Mouse (Mus musculus) fibroblast of lung, adult 2 months (primary cell): ENCODE data around the gene Olfr769.
"Not testable (repeated sequence)": the region's sequence is repeated elsewhere in the genome, so short reads cannot be mapped to it uniquely, and the experiment has no call there.

Experiments
- DNase-seq: peaks from one replicate; pipeline ENCODE4 v3.0.0-alpha.2; 2011; ENCODE audit warnings: low read depth

Gene Olfr769

DNA sequence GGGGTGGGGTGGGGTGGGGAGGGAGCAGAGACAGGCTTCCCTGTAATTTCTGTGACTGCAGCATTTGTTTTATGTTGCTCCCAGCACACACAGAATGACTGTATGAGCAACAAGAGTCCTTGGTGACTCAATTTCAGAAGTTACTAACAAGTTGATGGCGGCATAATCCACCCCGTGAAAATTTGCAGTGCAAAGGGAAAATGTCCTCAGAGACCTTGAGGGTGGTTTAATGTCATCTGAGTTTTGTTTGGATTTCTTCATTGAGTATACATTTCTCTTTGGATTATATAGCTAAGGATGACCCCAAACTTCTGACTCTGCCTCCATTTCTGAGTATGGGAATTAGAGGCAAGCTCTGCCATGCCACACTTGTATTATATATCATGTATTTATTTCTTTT is at the start of gene Olfr769:
Gene Olfr769 (minus strand): TSS at position 101 of the 400 bp plus-strand sequence.
- no peak for DNase-seq

DNA sequence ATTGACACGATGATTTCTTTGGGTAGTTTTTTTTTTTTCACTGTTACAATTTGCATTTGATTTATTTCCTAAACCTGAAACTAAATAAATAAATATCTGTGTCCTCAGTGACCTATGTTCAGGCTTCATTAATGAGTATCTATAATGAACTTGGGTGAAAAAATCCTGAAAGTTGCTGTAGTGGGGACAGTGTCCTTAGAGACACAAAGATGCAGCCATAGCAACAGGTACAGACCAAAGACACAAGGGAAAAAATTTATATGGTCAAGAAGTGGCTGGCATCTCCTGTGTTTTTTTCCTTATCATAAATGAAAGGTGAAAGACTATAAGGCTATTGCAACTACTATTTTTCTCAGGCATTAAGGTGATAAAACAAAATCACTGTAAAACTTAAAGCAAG is 47.0 kb upstream of the Olfr769 start, which contains the start of gene Olfr771:
Gene Olfr771 (minus strand): TSS at position 101 of the 400 bp plus-strand sequence.
- DNase-seq = no peak

DNA sequence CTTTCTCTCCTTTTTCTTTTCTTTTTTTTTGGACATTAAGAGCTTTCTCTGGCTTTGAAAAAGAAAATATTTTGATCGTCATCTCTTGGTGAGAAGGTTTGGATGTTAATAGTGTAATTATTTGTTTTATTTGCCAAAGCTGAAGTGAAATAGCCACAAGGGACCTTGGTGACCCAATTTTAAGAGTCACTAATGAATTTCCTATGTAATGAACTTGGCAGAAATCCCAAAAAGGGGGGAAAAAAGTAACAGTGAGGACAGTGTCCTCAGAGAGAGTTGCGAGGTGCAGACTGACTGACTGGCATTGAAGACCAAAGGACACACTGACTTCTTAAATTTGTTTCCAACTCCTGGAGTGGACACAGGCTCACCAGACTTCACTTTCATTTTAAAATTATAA is 21.2 kb upstream of the Olfr769 start, which contains the start of gene Olfr770:
Gene Olfr770 (minus strand): TSS at position 101 of the 400 bp plus-strand sequence.
- no peak for DNase-seq

DNA sequence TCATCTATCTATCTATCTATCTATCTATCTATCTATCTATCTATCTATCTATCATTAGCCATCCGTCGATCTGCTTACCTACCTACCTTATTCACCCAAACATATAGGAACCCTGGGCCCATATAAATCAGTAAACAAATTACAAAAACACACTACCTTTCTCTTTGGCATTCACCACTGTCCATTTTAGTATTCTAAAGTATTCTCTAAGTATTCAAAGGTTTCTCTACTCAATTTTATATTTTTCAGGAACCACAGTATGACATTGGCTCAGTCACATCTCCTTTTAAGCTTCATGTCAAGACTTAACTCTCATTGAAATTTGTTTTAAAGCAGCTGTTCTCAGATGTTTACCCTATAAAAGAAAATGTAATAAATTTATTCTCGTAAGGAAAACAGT is 2.5 kb downstream of the Olfr769 start:
- no peak for DNase-seq

DNA sequence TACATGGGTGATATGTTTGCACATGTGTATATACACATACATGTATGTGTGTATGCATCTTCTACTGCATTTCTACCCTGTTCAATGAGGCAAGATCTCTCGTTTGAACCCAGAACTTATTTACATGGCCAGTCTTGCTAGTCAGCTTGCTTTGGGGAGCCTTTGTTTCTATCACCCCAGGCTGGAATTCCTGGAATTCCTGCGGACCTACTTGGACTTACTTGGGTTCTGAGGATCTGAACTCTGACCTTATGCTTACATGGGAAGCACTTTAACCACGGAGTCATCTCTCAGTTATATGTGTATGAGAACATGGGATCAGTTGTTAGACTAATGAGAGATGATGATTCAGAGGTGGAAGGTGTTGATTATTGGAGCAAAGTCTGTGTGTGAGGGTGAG is 16.4 kb downstream of the Olfr769 start:
- DNase-seq = no peak

DNA sequence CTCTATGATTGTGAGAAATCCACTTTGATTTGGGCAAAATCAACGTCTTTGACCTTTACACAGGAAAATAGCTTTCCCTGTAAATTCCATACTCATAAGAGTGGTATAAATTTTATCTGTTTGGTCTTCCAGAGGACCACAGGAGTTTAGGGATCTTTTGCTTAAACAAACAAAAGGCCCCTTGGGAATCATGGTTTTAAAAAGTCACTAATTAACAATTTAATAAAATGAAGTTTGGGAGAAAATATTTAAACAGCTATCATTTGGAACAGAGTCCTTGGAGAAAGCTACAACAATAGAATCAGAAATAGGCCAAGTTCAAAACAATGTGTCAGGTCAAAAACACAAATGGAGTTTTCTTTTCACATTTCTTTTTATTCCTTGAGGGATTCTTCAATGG is 18.4 kb downstream of the Olfr769 start, which contains the start of gene Olfr768:
Gene Olfr768 (minus strand): TSS at position 101 of the 400 bp plus-strand sequence.
- DNase-seq = no peak

DNA sequence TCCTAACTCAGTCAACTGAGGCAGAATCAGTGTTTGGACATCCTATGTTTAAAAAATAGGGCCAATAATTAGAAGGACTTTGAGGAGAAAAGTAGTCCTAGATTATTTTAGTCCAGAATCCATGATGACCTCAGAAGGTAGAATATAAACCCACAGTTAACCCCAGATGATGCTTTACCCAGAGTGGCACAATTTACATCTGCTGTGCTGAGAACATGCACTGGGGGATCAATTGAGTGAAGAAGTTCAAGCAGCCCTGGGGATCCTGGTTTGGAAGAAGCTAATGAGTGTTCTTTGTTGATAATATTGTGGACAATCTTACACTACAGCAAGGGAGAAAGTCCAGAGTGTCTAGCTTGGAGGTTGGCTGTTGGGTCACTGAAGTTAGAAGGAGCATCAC is 34.9 kb downstream of the Olfr769 start, which contains the start of gene Olfr767:
Gene Olfr767 (minus strand): TSS at position 101 of the 400 bp plus-strand sequence.
- DNase-seq = not testable (repeated sequence)

DNA sequence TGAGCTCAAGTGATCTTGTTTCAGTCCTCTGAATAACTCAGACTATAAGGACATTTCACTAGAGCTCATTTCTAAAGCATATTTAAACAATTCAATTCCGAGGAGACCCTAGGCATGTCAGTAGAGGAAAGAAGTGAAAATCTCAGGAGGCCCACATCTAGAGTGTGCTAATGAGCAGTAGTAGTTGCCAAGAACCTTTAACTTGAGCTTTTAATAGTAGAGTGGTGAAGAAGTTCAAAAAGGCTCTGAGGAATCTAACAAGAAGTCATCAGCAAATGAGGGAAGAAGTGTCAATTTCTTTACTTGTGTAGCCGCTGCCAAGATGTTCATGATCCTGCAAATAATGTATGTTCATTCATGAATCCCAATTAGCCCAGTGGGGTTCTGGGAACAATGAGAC is 48.8 kb downstream of the Olfr769 start, which contains the start of gene Olfr766-ps1:
Gene Olfr766-ps1 (minus strand): TSS at position 101 of the 400 bp plus-strand sequence.
- no peak for DNase-seq
